Mouse (Mus musculus) urinary bladder, postnatal 36 days (tissue): ENCODE data around the gene Sar1b.

Experiments used
- DNase-seq, 2 experiments: peaks; one replicate each; pipeline ENCODE4 v3.0.0; 2022; ENCODE audit warnings: low spot score in 2 of 2, mixed read lengths in 1 of 2

Sar1b gene

DNA sequence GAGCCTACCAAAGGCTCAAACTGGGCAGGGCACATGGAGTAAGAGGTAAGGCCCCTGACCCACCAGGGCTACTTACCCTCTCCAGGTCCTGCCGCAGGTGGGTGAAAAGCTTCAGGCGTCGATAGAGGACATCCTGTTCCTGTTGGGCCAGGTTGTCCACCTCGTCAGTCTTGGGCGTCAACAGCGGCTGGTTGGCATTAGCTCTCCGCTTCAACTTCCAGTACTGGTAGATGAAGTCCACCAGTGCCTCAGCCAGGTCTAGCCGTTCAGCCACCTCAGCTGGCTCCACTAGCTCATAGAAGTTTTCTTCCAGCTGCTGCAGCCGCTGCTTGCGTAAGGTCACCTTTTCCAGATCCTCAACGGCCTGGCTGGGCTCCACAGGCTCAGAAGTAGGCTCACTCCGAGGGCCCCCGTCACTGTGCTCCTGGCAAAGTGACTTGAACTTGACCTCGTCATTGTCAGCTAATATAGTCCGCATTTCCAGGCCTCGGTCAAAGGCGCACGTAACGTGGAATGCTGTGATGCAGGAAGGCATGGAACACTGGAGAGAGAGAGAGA lies 61.5 kb downstream of the Sar1b start:
- no peak for DNase-seq

DNA sequence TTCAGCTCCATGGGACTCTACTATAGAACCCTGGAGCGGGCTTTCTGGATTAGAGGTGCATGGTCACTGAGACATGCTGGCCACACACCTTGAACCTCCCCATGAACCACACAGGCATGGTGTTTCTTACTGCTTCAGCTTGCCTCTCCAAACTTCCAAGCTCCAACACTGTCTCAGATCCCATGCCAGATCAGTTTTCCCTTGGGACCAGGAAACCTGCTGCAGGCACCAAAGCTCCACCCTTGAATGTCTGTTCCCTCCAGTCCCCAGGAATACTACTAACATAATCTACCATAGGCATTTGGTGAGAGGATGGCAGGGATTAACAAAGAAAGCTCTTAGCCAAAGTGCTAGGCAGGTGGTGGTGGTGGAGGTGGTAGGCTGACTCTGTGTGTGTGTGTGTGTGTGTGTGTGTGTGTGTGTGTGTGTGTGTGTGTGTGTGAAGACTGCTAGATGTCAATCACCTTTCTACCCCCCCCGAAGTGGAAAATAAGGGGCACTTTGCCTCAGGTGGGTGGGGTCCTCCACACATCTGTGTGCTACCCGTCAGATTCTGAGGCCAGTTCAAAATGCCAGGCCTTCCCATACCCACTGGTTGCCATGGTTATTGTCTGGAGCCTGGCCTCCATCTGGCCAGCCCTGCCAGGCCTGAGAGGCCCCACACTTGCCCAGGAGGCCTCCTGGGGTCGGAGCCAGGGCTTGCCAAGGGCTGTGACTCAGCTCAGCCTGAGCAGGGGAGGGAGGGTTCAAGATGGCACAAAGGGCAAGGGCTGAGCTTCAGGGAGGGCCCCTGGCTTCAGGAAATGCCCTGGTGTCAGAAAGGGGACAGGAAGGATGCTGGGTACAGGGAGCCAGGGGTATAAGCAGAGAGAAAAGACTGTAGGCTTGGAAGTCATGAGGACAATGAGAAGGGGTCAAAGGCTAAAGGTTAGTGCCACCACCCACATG lies 68.7 kb downstream of the Sar1b start:
- DNase-seq, result peak in 1 of 2 experiments; percentile 55

DNA sequence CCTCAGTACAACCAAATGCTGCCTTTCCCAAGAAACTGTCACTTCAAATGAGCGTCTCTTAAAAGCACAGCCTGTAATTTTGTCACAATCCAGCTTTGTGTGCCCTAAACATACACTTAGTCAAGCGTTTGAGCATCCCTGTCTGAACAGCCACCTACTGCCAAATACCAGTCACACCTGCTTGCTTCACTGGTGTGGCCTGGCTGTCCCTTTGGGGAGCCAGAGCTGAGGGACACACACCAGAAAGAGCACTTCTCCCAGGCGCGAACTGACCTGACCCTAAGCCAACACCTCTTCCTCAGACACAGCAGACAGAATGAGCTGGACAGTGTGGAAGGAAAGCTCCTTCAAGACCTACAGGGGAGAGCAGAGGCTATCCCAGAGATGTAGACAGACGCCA lies 69.5 kb downstream of the Sar1b start:
- no peak for DNase-seq

DNA sequence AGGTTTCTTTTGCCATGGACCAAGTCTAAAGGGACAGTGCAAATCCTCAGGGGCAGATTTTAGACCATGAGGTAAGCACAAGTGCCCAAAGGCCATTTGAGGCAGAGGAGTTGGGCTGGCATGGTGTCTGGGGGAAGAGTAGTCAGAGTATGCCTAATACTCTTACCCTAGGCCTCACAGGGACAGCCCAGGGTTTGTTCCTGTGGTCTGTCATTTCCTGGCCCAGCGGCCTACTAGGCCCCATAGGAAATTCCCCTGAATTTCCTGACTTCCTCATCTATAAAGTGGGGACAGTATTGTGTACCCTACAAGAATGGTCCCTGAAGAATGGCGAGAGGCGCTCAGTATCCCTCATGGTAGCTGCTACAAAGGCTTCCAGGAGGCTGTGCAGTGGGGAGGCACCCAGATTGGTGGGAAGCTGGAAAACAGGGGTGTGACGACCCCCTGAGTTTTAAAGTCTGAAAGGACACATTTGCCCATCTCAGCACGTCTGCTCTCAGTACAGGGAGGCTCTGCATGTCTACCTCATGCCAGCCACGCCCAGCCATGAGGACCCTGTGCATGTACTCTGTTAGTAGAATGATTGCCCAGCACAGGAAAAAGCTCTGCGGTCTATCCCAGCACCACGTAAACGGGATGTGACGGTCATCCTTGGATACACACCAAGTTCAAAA lies 70.0 kb downstream of the Sar1b start:
- DNase-seq, result no peak

DNA sequence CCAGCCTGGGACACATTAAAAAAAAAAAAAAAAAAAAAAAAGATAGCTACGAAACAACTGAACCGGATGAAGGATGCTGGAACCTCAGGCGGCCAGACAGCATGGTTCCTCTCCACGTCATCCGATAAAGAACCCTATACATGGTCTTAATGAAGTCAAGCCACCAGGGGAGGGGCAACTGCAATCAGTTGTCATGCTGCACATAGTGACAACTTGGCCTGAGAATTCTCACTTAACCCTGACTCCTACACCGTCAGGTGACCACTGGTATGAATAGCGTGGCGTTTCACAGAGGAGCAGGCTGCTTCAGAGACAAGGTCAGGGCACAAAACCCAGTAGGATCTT lies 70.6 kb downstream of the Sar1b start:
- no peak for DNase-seq

DNA sequence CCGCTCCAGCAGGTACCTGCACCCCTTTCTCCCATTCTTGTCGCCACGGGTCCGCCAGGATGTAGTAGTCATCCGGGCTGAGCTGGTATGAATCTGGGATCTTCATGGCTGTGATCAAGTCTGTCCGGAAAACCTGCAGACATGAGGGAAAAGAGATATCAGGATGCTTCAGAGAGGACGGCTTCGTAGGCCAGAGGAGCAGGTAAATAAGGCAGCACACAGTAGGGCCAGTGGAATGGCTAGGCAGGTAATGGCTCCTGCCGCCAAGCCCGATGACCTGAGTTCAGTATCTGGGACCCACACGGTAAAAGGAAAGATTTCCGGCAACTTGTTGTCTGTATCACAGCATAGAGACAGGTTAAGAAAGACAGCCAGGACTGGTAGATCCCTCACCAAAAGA lies 72.1 kb downstream of the Sar1b start:
- DNase-seq, result no peak

DNA sequence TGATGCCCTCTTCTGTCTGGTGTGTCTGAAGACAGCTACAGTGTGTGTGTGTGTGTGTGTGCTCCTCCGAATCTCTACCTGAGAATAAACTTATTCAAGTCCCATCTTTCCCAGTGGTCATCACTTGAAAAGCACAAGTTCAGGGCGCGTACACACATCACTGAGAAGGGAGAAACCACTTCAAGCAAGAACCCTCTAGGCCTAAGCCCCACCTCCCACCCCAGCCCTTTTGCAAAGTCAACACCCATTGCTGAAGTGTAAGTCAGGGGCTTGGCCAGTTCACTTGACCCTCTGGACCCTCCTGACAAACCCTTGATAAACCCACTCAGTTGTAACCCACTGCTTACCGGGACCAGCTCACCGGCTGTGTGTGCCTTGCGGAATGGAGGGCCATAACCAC lies 73.0 kb downstream of the Sar1b start:
- no peak for DNase-seq

DNA sequence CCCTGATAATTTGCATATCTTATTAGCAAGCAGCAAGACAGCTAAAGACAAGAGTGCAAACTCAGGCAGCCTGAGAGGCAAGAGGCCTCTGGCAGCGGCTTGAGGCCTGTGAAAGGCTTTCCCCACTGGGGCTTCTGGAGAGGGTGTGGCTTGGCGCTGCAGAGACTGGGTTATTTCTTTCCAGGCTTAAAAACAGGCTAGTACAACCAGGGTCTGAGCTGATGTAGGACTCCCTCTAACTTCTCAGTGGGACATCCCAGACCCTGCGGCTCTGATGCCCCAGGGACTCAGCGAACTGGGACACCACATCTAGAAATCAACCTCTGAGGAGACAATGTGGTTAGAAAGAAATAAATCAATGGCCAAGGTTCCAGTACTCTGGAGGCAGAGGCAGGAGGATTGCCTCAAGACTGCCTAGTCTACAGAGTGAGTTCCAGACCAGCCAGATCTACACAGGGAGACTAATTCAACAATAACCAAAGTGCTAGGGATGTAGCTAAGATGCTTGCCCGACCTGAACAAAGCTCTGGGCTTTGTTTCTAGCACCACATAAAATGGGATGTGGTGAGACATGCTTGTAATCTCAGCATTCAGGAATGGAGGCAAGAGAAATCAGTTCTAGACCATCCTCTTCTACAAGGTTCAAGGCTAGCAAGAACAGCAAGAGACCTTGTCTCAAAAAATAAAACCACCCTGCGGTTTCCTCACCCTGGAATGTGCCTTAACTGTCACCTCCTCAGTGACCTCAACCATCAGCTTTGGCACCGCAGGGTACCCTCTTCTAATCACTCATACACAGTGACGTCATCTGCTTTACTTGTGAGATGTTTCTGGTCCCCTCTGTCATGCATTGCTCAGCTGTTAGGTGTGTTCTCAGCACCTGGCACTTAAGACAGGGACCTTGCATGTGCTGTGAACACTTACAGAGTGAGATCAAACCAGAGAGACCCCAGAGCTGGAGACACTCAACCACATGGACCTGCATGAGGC lies 74.0 kb downstream of the Sar1b start:
- peak in 1 of 2 experiments; percentile 42 for DNase-seq

DNA sequence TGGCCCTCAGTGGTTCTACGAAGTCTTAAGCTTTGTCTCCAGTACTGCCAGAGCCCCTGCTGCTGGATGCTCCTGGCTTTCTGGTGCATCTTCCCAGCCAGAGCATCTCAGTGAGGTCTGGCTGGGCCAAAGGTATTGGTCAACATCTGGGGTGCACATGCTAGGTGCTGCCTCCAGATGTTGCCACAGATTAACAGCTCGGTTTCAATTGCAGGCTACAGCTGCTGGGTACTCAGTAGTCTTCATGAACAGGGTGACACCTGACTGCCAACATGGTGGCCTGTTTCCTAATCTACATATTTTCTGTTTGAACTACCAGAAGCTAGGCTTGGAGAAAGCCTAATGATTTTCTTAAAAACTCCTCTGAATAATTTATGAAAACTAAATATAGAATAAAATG lies 75.6 kb downstream of the Sar1b start:
- no peak for DNase-seq

DNA sequence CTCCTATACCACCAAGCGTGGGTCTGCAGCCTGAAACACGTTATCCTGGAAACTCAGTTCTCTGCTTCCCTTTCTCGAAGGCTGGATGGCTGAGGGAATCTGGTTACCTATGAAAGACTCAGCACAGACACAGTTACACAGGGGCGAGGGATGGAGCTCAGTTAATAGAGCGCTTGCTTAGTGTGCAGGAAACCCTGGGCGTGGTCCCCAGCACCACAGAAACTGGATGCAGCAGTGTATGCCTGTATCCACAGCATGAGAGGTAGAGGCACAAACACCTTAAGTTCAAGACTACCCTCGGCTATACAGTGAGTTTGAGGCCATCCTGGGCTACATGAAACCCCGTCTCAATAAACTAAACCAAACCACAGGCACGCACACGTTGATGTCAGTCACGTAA lies 76.5 kb downstream of the Sar1b start:
- no peak for DNase-seq

DNA sequence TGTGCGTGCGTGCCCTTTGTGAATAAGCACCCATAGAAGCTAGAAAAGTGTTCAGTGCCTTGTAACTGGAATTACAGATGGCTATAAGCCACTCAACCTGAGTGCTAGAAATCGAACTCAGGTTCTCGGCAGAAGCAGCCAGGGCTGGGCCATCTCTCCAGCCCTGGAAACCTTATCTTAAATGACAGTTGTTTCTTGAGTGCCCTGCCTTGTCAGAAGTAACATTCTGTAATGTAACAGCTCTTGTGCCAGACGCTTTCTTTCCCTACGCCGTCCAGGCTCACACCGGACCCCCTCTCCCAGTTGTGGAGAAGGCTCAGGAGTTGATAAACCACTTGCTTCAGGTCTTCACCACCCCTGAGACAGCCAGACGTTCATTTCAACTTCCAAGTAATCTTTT lies 77.2 kb downstream of the Sar1b start:
- DNase-seq, result no peak

DNA sequence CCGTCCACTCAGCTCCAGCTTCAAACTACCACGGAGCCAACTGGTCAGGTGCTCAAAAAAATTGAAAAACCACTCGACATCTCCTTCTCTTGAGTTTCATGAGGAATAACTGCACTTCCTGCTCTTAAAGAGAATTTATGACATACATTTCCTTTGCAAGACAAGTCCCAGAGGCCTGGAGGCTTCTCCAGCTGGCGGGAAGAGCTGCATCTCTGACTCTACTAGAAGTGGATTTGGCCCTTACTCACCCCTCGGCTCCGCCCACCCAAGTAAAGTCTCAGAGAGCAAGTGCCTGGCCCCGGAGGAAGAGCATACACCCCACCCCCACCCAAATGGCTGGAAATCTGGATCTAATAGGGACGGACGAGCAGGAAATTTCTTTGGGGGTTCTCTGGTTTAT lies 77.7 kb downstream of the Sar1b start:
- DNase-seq, result no peak
